Mouse (Mus musculus) intestine, postnatal 0 days (tissue): ENCODE measurements around the gene Zfp942. TPM values are rescaled to one million over a fixed set of nuclear protein-coding genes. Genes with fewer than 3 reads are reported as not detected.
A peak's percentile ranks its signal among the peaks of the same experiment; 100 is the strongest.
"Not testable (repeated sequence)": the region's sequence is repeated elsewhere in the genome, so short reads cannot be mapped to it uniquely, and the experiment has no call there.

Experiments used
- ATAC-seq: fragments of 200-750 bp; cut with Nextera tagmentation; 2 replicates; pipeline ENCODE4 v1.8.0; 2017; ENCODE audit warnings: mild to moderate bottlenecking, moderate TSS enrichment, moderate library complexity
- H3K27ac ChIP-seq: fragments of 300-500 bp; sonication (generic); 2 replicates; pipeline ENCODE4 v1.5.1; 2014; ENCODE audit warnings: mild to moderate bottlenecking, low read depth, low read length, moderate library complexity
- H3K27me3 ChIP-seq: fragments of 300-500 bp; sonication (generic); replicated peaks from 2 replicates; pipeline ENCODE4 v1.6.1; 2014; ENCODE audit warnings: low read length, mixed read lengths; ENCODE audit not compliant: control insufficient read depth, insufficient read depth
- H3K36me3 ChIP-seq: fragments of 300-500 bp; sonication (generic); 2 replicates; pipeline ENCODE4 v1.6.1; 2014; ENCODE audit warnings: mild to moderate bottlenecking, moderate library complexity; ENCODE audit not compliant: control insufficient read depth, insufficient read depth
- H3K4me1 ChIP-seq: fragments of 300-500 bp; sonication (generic); replicated peaks from 2 replicates; pipeline ENCODE4 v1.6.1; 2014; ENCODE audit warnings: antibody characterized with exemption, low read length, mixed read lengths; ENCODE audit not compliant: control insufficient read depth, insufficient read depth
- H3K4me2 ChIP-seq: fragments of 300-500 bp; sonication (generic); replicated peaks from 2 replicates; pipeline ENCODE4 v1.6.1; 2014; ENCODE audit warnings: low read depth, mild to moderate bottlenecking, moderate library complexity
- H3K4me3 ChIP-seq: fragments of 300-500 bp; sonication (generic); 2 replicates; pipeline ENCODE4 v1.5.1; 2014; ENCODE audit warnings: low read depth, low read length
- H3K9ac ChIP-seq: fragments of 300-500 bp; sonication (generic); 2 replicates; pipeline ENCODE4 v1.6.1; 2014; ENCODE audit warnings: mild to moderate bottlenecking, low read depth, low read length
- H3K9me3 ChIP-seq: fragments of 300-500 bp; sonication (generic); 2 replicates; pipeline ENCODE4 v1.6.1; 2016; ENCODE audit warnings: mixed run types; ENCODE audit not compliant: control insufficient read depth
- CTCF ChIP-seq: sonication (generic); IDR thresholded peaks from 2 replicates; pipeline ENCODE4 v1.5.1; 2016; ENCODE audit warnings: low read depth, mild to moderate bottlenecking, control low read depth, antibody characterized with exemption, moderate library complexity
- WGBS: fragments of 180-500 bp; shearing (Covaris S2); extraction: QIAGEN DNeasy Blood & Tissue Kit; methylation state at CpG from one replicate; pipeline ENCODE4 v1.1.7; 2014; 5-methylcytosine and 5-hydroxymethylcytosine counted together
- polyA plus RNA-seq: library from polyadenylated mRNA; unstranded; fragments of >200 nt; fragmentation: Nextera tagmentation; extraction: Ambion mirVana; gene quantifications from 2 replicates; pipeline ENCODE4 v1.2.1, GENCODE M21; 2015

The Zfp942 gene
- polyA plus RNA-seq: 12.8 and 14.7 TPM in 2 replicates

GRCm38 (mm10) chr17:21962107-21962907, at the start of gene Zfp942, which contains the start of gene Zfp943:
Gene Zfp942 (minus strand): TSS chr17:21962464.
Gene Zfp943 (plus strand): TSS chr17:21962552.
- H3K9me3 ChIP-seq, H3K4me1 ChIP-seq, H3K27me3 ChIP-seq, H3K36me3 ChIP-seq: not testable (repeated sequence)
- Histone ChIP-seq H3K4me3 (peak within 1 kb of the TSS; percentile 46), H3K27ac (peak within 1 kb of the TSS; percentile 84), H3K9ac (peak within 1 kb of the TSS; percentile 71), H3K4me2 (peak within 1 kb of the TSS; percentile 64)
- peak; percentile 98 for ATAC-seq
- under 1% methylated on average over 39 of the region's 55 CpGs for WGBS

- peak overlapping the region; percentile 46 for H3K4me3 ChIP-seq
- ATAC-seq: no peak
- H3K27me3 ChIP-seq: no peaks in the 10 kb centered on the region
- H3K9me3 ChIP-seq: no peaks in the 10 kb centered on the region
- no peak for TF ChIP-seq CTCF
- H3K4me2 ChIP-seq: peak overlapping the region; percentile 63
- no peak overlapping the region for H3K27ac ChIP-seq
- WGBS: 26% methylated on average over 4 of the region's 4 CpGs
- peaks cover 5% of the 10 kb centered on the region; the same call in 1 of the 2 replicates for H3K36me3 ChIP-seq
- H3K4me1 ChIP-seq: no peaks in the 10 kb centered on the region
- H3K9ac ChIP-seq: no peak overlapping the region; the same call in 1 of the 2 replicates
Measured at GRCm38 (mm10) chr17:21963302-21963701, 1.0 kb upstream of the Zfp942 start.

- not testable (repeated sequence) for H3K36me3 ChIP-seq, H3K27me3 ChIP-seq, H3K4me1 ChIP-seq, H3K9me3 ChIP-seq
- H3K4me2 ChIP-seq: peak within 1 kb of the TSS; percentile 75
- WGBS: under 1% methylated on average over 24 of the region's 24 CpGs
- ATAC-seq: peak; percentile 100
- peak within 1 kb of the TSS; percentile 62 for H3K9ac ChIP-seq
- peak within 1 kb of the TSS; percentile 46; the same call in 1 of the 2 replicates for H3K27ac ChIP-seq
- H3K4me3 ChIP-seq: peak within 1 kb of the TSS; percentile 69
- peak; percentile 40 for TF ChIP-seq CTCF
Measured at GRCm38 (mm10) chr17:21909456-21910052, 52.7 kb downstream of the Zfp942 start, which contains the start of gene Zfp995. Gene Zfp995 (minus strand): TSS chr17:21909926.

GRCm38 (mm10) chr17:21909039-21909438, 53.2 kb downstream of the Zfp942 start:
- Histone ChIP-seq H3K4me3 (peak overlapping the region; percentile 69), H3K27me3 (no peaks in the 10 kb centered on the region), H3K9me3 (no peaks in the 10 kb centered on the region), H3K4me2 (peak overlapping the region; percentile 75), H3K4me1 (no peaks in the 10 kb centered on the region), H3K9ac (peak overlapping the region; percentile 62), H3K36me3 (no peaks in the 10 kb centered on the region; the same call in 1 of the 2 replicates), H3K27ac (no peak overlapping the region)
- 9% methylated on average over 3 of the region's 3 CpGs for WGBS
- ATAC-seq: peak; percentile 70
- TF ChIP-seq CTCF: no peak

Other genes starting within 250 kb of the Zfp942 start
- 2.0 and 2.3 TPM in 2 replicates for gene Zfp229, start 231.7 kb downstream of the Zfp942 start, polyA plus RNA-seq
- gene Zfp820, start 116.7 kb downstream of the Zfp942 start, polyA plus RNA-seq: 5.5 and 5.7 TPM in 2 replicates
- gene Zfp995, start 52.5 kb downstream of the Zfp942 start, polyA plus RNA-seq: 11.0 and 14.9 TPM in 2 replicates
- 12.1 TPM in 2 replicates for gene Zfp943, start 88 bp upstream of the Zfp942 start, polyA plus RNA-seq
- 2.3 and 2.6 TPM in 2 replicates for gene Zfp947, start 203.7 kb upstream of the Zfp942 start, polyA plus RNA-seq